Mouse (Mus musculus): ENCODE data around the gene Shq1. TPM values are rescaled to one million over a fixed set of nuclear protein-coding genes. Genes with fewer than 3 reads are reported as not detected.

Shq1 gene
- polyA plus RNA-seq, 1 experiment = 12.6 TPM

- H3K79me3 ChIP-seq (ENCODE audit: low read depth) = no peaks in the 10 kb centered on the region
- no peaks in the 10 kb centered on the region for H3K79me2 ChIP-seq (ENCODE audit: control insufficient read depth, insufficient read depth)
- H3K36me3 ChIP-seq (ENCODE audit: control insufficient read depth, insufficient read depth) = peaks cover 17% of the 10 kb centered on the region
- TF ChIP-seq USF1 (IDR thresholded peaks at IDR 0.05; ENCODE audit: low read depth) = no peak
- TF ChIP-seq MAX (IDR thresholded peaks at IDR 0.05) = no peak
- TF ChIP-seq FOSL1 (IDR thresholded peaks at IDR 0.05; ENCODE audit: insufficient read depth, low read length, poor library complexity, severe bottlenecking) = no peak
- TF ChIP-seq CEBPB (IDR thresholded peaks at IDR 0.05; ENCODE audit: low read depth) = no peak
- TF ChIP-seq MYOD1 (IDR thresholded peaks at IDR 0.05; ENCODE audit: control insufficient read depth, insufficient read length, low read depth) = no peak
- TF ChIP-seq CTCF (IDR thresholded peaks at IDR 0.05; ENCODE audit: control insufficient read depth, insufficient read depth, insufficient read length) = no peak
- TF ChIP-seq MYOG (IDR thresholded peaks at IDR 0.05; ENCODE audit: control insufficient read depth, extremely low read depth, insufficient read length) = no peak
- H3ac ChIP-seq (ENCODE audit: control insufficient read depth, insufficient read length, low read depth) = no peak overlapping the region
- no peak overlapping the region for H3K4me3 ChIP-seq (ENCODE audit: insufficient read depth, poor library complexity, severe bottlenecking)
- no peaks in the 10 kb centered on the region for H3K27me3 ChIP-seq (ENCODE audit: control insufficient read depth, insufficient read depth, insufficient read length)
Observed at GRCm38 (mm10) chr6:100629086-100629485, 41.9 kb downstream of the Shq1 start.

DNA sequence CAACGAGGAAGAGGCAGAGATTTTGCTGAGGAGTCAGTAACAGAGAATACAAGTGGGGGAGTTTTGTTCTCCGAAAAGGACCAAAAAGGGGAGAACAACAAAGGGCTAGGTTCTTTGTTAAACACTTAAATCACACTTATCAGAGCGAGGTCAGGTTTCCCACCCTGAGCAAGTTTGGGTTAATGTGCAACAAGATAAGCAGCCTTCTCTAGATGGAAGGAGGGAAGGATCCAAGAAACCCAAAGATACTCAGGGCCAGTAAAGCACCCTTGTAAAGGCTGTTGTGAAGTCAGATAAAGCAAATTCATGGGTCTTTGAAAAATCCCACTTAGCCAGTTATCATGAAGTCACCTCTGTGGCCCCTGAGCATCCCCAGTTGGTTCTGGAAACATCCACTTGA, 42.7 kb downstream of the Shq1 start:
- Histone ChIP-seq H3K4me3 (ENCODE audit: insufficient read depth, poor library complexity, severe bottlenecking) (no peak overlapping the region), H3ac (ENCODE audit: control insufficient read depth, insufficient read length, low read depth) (no peak overlapping the region), H3K36me3 (ENCODE audit: control insufficient read depth, insufficient read depth) (peaks cover 17% of the 10 kb centered on the region), H3K79me2 (ENCODE audit: control insufficient read depth, insufficient read depth) (no peaks in the 10 kb centered on the region), H3K27me3 (ENCODE audit: control insufficient read depth, insufficient read depth, insufficient read length) (no peaks in the 10 kb centered on the region), H3K79me3 (ENCODE audit: low read depth) (no peaks in the 10 kb centered on the region)
- no peak for TF ChIP-seq FOSL1 (IDR thresholded peaks at IDR 0.05; ENCODE audit: insufficient read depth, low read length, poor library complexity, severe bottlenecking)

- no peaks in the 10 kb centered on the region for H3K27me3 ChIP-seq (ENCODE audit: control insufficient read depth, insufficient read depth, insufficient read length)
- no peaks in the 10 kb centered on the region for H3K79me3 ChIP-seq (ENCODE audit: low read depth)
- H3K4me3 ChIP-seq (ENCODE audit: insufficient read depth, poor library complexity, severe bottlenecking) = no peak overlapping the region
- H3ac ChIP-seq (ENCODE audit: control insufficient read depth, insufficient read length, low read depth) = no peak overlapping the region
- H3K36me3 ChIP-seq (ENCODE audit: control insufficient read depth, insufficient read depth) = peaks cover 13% of the 10 kb centered on the region
- no peaks in the 10 kb centered on the region for H3K79me2 ChIP-seq (ENCODE audit: control insufficient read depth, insufficient read depth)
- TF ChIP-seq FOSL1 (IDR thresholded peaks at IDR 0.05; ENCODE audit: insufficient read depth, low read length, poor library complexity, severe bottlenecking) = no peak
- TF ChIP-seq USF1 (IDR thresholded peaks at IDR 0.05; ENCODE audit: low read depth) = no peak
- TF ChIP-seq MYOG (IDR thresholded peaks at IDR 0.05; ENCODE audit: control insufficient read depth, extremely low read depth, insufficient read length) = no peak
- TF ChIP-seq CTCF (IDR thresholded peaks at IDR 0.05; ENCODE audit: control insufficient read depth, insufficient read depth, insufficient read length) = no peak
Observed at GRCm38 (mm10) chr6:100623922-100624321, 47.0 kb downstream of the Shq1 start.

DNA sequence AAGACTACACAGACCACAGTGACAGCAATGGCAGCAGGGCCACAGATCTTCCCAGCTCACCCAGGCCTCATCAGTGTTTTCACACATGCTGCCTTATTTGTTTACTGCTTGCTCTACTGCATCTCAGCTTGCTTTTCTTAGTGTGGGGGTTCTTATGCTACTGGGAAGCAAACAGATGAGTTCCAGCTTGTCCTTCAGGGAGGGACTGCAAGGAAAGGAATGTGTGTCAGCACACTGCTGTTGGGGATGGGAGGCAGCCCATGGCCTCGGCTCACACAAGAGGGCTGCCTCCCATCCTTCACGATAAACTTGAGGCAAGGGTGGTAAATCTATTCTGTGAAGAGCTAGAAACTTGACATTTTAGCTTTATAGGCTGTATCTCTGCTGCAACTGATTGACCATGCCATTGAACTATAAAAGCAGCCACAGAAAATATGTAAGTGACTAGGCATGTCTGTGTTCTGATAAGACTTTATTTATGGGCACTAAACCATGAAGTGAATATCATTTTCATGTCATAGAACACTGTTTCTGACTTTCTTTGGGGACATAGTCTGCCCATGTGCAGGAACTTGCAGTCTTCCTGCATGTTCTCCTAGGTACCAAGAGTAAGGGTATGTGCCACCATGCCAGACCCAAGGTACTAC, 48.0 kb downstream of the Shq1 start:
- TF ChIP-seq MYOG (IDR thresholded peaks at IDR 0.05; ENCODE audit: control insufficient read depth, extremely low read depth, insufficient read length) = no peak
- no peak for TF ChIP-seq MYOD1 (IDR thresholded peaks at IDR 0.05; ENCODE audit: control insufficient read depth, insufficient read length, low read depth)
- TF ChIP-seq CEBPB (IDR thresholded peaks at IDR 0.05; ENCODE audit: low read depth) = no peak
- no peak for TF ChIP-seq FOSL1 (IDR thresholded peaks at IDR 0.05; ENCODE audit: insufficient read depth, low read length, poor library complexity, severe bottlenecking)
- no peak for TF ChIP-seq USF1 (IDR thresholded peaks at IDR 0.05; ENCODE audit: low read depth)
- no peak for TF ChIP-seq CTCF (IDR thresholded peaks at IDR 0.05; ENCODE audit: control insufficient read depth, insufficient read depth, insufficient read length)
- TF ChIP-seq MAX (IDR thresholded peaks at IDR 0.05) = no peak
- H3K79me2 ChIP-seq (ENCODE audit: control insufficient read depth, insufficient read depth) = no peaks in the 10 kb centered on the region
- no peaks in the 10 kb centered on the region for H3K27me3 ChIP-seq (ENCODE audit: control insufficient read depth, insufficient read depth, insufficient read length)
- H3K79me3 ChIP-seq (ENCODE audit: low read depth) = no peaks in the 10 kb centered on the region
- H3ac ChIP-seq (ENCODE audit: control insufficient read depth, insufficient read length, low read depth) = no peak overlapping the region
- peaks cover 7% of the 10 kb centered on the region for H3K36me3 ChIP-seq (ENCODE audit: control insufficient read depth, insufficient read depth)
- H3K4me3 ChIP-seq (ENCODE audit: insufficient read depth, poor library complexity, severe bottlenecking) = no peak overlapping the region

DNA sequence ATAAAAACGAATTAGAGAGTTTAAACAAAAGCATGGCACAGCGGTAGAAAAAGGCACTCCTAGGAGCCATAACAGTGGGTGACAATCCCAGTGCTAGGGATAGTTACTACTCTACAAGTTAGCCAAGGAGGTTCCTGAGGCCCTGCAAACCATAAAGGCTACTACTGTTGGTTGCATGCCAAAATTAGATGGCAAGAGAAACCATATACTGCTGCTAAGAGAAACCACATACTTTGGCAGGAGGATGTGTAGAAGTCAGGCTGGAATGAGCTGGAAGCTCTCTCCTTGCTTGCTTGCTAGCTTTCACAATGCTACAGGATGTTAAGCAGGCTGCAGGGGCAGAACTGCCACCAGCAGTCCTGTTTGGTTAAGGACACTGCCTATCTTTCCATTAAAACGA, 50.5 kb downstream of the Shq1 start:
- Histone ChIP-seq H3ac (ENCODE audit: control insufficient read depth, insufficient read length, low read depth) (no peak overlapping the region), H3K79me2 (ENCODE audit: control insufficient read depth, insufficient read depth) (no peaks in the 10 kb centered on the region), H3K4me3 (ENCODE audit: insufficient read depth, poor library complexity, severe bottlenecking) (no peak overlapping the region), H3K36me3 (ENCODE audit: control insufficient read depth, insufficient read depth) (no peaks in the 10 kb centered on the region), H3K27me3 (ENCODE audit: control insufficient read depth, insufficient read depth, insufficient read length) (no peaks in the 10 kb centered on the region), H3K79me3 (ENCODE audit: low read depth) (no peaks in the 10 kb centered on the region)
- TF ChIP-seq CTCF (IDR thresholded peaks at IDR 0.05; ENCODE audit: control insufficient read depth, insufficient read depth, insufficient read length) (no peak), USF1 (IDR thresholded peaks at IDR 0.05; ENCODE audit: low read depth) (no peak), FOSL1 (IDR thresholded peaks at IDR 0.05; ENCODE audit: insufficient read depth, low read length, poor library complexity, severe bottlenecking) (no peak), MYOG (IDR thresholded peaks at IDR 0.05; ENCODE audit: control insufficient read depth, extremely low read depth, insufficient read length) (no peak), MAX (IDR thresholded peaks at IDR 0.05) (no peak), CEBPB (IDR thresholded peaks at IDR 0.05; ENCODE audit: low read depth) (no peak), MYOD1 (IDR thresholded peaks at IDR 0.05; ENCODE audit: control insufficient read depth, insufficient read length, low read depth) (no peak)

DNA sequence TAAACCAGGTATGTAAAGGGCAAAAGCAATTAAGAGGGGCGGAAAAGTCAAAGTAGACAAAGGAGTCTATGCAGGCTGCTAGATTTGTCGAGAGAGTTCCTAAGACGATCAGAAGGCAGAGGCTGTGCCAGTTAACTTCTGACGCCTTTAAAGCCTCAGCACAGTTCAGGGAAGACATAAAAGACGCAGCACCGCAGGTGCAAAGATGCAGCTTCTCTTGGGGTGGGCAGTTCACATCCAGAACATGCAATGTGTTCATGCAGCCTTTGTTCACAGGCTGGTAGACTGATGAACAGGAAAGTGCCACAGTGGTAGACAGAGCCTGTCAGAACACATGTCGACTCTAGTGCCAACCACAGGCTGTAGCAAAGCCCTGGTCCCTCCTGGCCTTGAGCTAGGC, 51.6 kb downstream of the Shq1 start:
- H3K79me2 ChIP-seq (ENCODE audit: control insufficient read depth, insufficient read depth) = no peaks in the 10 kb centered on the region
- no peak overlapping the region for H3ac ChIP-seq (ENCODE audit: control insufficient read depth, insufficient read length, low read depth)
- H3K27me3 ChIP-seq (ENCODE audit: control insufficient read depth, insufficient read depth, insufficient read length) = no peaks in the 10 kb centered on the region
- no peak overlapping the region for H3K4me3 ChIP-seq (ENCODE audit: insufficient read depth, poor library complexity, severe bottlenecking)
- no peaks in the 10 kb centered on the region for H3K36me3 ChIP-seq (ENCODE audit: control insufficient read depth, insufficient read depth)
- TF ChIP-seq CTCF (IDR thresholded peaks at IDR 0.05; ENCODE audit: control insufficient read depth, insufficient read depth, insufficient read length) = no peak
- TF ChIP-seq FOSL1 (IDR thresholded peaks at IDR 0.05; ENCODE audit: insufficient read depth, low read length, poor library complexity, severe bottlenecking) = no peak
- TF ChIP-seq MAX (IDR thresholded peaks at IDR 0.05) = no peak
- no peak for TF ChIP-seq CEBPB (IDR thresholded peaks at IDR 0.05; ENCODE audit: low read depth)
- TF ChIP-seq MYOG (IDR thresholded peaks at IDR 0.05; ENCODE audit: control insufficient read depth, extremely low read depth, insufficient read length) = no peak
- no peak for TF ChIP-seq MYOD1 (IDR thresholded peaks at IDR 0.05; ENCODE audit: control insufficient read depth, insufficient read length, low read depth)
- TF ChIP-seq USF1 (IDR thresholded peaks at IDR 0.05; ENCODE audit: low read depth) = no peak
- no peaks in the 10 kb centered on the region for H3K79me3 ChIP-seq (ENCODE audit: low read depth)

Measured in C2C12 (cell line).